In genomic region chr16:90407541-90408289, GRCm38 (mm10) we compare ENCODE assay signal across 10 mouse cellular contexts. TPM values are rescaled to one million over a fixed set of nuclear protein-coding genes. Genes with fewer than 3 reads are reported as not detected.
DNase-seq lines count a peak whose midpoint lies in the region; ATAC-seq and TF ChIP-seq lines count a peak whose summit lies in the region.
"Had no signal": no experiment of that assay in that cellular context is flagged by ENCODE, and none has a peak within 500 bp of the region (broad histone marks: within the 10 kb centered on the region; RNA-seq: fewer than 3 reads in every experiment).

No protein-coding gene starts in this region.

- peaks cover 40% of the 10 kb centered on the region for H3K4me1 ChIP-seq in embryonic facial prominence, embryonic 15.5 days

- H3K36me3 ChIP-seq in embryonic facial prominence, embryonic 15.5 days = no peaks in the 10 kb centered on the region

- 30% methylated on average over 12 of the region's 12 CpGs for WGBS in embryonic facial prominence, embryonic 15.5 days

- no peak overlapping the region for H3K4me3 ChIP-seq in layer of hippocampus, adult 2 months
- no peak overlapping the region for H3K4me3 ChIP-seq in embryonic facial prominence, embryonic 15.5 days (replicated peaks)

- no peak overlapping the region for H3K9ac ChIP-seq in embryonic facial prominence, embryonic 15.5 days

- H3K27me3 ChIP-seq in embryonic facial prominence, embryonic 15.5 days = no peaks in the 10 kb centered on the region

- no peak for ATAC-seq in embryonic facial prominence, embryonic 15.5 days (ENCODE audit: insufficient number of reproducible peaks, low FRiP score, low TSS enrichment, low read depth)

- no peak for TF ChIP-seq CTCF in layer of hippocampus, adult 2 months (conservative IDR thresholded peaks at IDR 0.05)

- no peaks in the 10 kb centered on the region for H3K9me3 ChIP-seq in embryonic facial prominence, embryonic 15.5 days (replicated peaks)

- H3K4me2 ChIP-seq in embryonic facial prominence, embryonic 15.5 days (replicated peaks) = no peak overlapping the region

- H3K27ac ChIP-seq in layer of hippocampus, adult 2 months = peak overlapping the region; percentile 36; the same call in 1 of the 2 replicates
- H3K27ac ChIP-seq in embryonic facial prominence, embryonic 15.5 days (replicated peaks) = peak overlapping the region; percentile 53

- no peak for DNase-seq in layer of hippocampus, adult 2 months (ENCODE audit: low spot score in 2 of 2)
- DNase-seq in layer of hippocampus, adult 18-20 months (ENCODE audit: low spot score in 2 of 2) = no peak
- DNase-seq in kidney, postnatal 4 days = peak; percentile 52 to 69
- DNase-seq in retina, embryonic 14.5 days (ENCODE audit: low spot score) = peak; percentile 76
- DNase-seq in thymus, postnatal 10 days (ENCODE audit: low spot score in 2 of 2) = no peak
- no peak for DNase-seq in layer of hippocampus, postnatal 14 days (ENCODE audit: low spot score in 2 of 2)
- no peak for DNase-seq in left cerebral cortex, adult 9 months (ENCODE audit: low spot score in 2 of 2)
- DNase-seq: cerebellum, adult 9-11 months; right cerebral cortex, postnatal 25 days had no signal

RNA-seq across cellular contexts. Expression of gene Hunk, which starts 21.9 kb away (rescaled TPM):
- total RNA-seq in layer of hippocampus, adult 2 months (2021) = 10 to 100 TPM; 25.7 to 31.1 TPM
- 10 to 100 TPM; 24.3 to 28.9 TPM for total RNA-seq in layer of hippocampus, adult 18-20 months (2021)
- 12.4 and 12.9 TPM in 2 replicates for polyA plus RNA-seq in embryonic facial prominence, embryonic 15.5 days (2015; fragmentation: Nextera tagmentation; extraction: Ambion mirVana)
- total RNA-seq in layer of hippocampus, postnatal 14 days (2021) = 10 to 100 TPM; 26.6 to 27.2 TPM

Comparison
In these comparisons a context has a peak if more than half of its experiments do, and no peak if none do; other contexts are left out.
1. DNase-seq: peak in kidney, postnatal 4 days (2 of 2) and retina, embryonic 14.5 days (single experiment); none in layer of hippocampus, adult 2 months (0 of 2), layer of hippocampus, adult 18-20 months (0 of 2), thymus, postnatal 10 days (0 of 2), layer of hippocampus, postnatal 14 days (0 of 2) and left cerebral cortex, adult 9 months (0 of 2).